Mouse (Mus musculus) megakaryocyte, embryonic 14.5 days (primary cell): ENCODE data around the gene Etnk2. TPM values are rescaled to one million over a fixed set of nuclear protein-coding genes. Genes with fewer than 3 reads are reported as not detected.

Experiments
- H3K27me3 ChIP-seq: replicated peaks from 2 replicates; pipeline ENCODE3; 2012; ENCODE audit warnings: inconsistent platforms
- H3K36me3 ChIP-seq: replicated peaks from 2 replicates; pipeline ENCODE3; 2012; ENCODE audit warnings: low read length, inconsistent platforms, mixed read lengths
- H3K4me1 ChIP-seq: 2 replicates; pipeline ENCODE4 v1.6.1; 2012; ENCODE audit warnings: inconsistent platforms
- H3K4me3 ChIP-seq: replicated peaks from 2 replicates; pipeline ENCODE3; 2012; ENCODE audit warnings: moderate library complexity, mild to moderate bottlenecking, inconsistent platforms
- H3K9me3 ChIP-seq: 2 replicates; pipeline ENCODE4 v1.6.1; 2012; ENCODE audit warnings: inconsistent platforms
- FLI1 ChIP-seq: IDR thresholded peaks from 2 replicates; pipeline ENCODE4 v1.6.1; 2012; ENCODE audit warnings: low read length, inconsistent platforms, mixed read lengths
- GATA1 ChIP-seq: IDR thresholded peaks from 3 replicates; pipeline ENCODE4 v1.6.1; 2012; ENCODE audit warnings: mixed read lengths, low read length, inconsistent platforms, borderline replicate concordance
- polyA plus RNA-seq: library from polyadenylated mRNA; stranded (reverse); fragments of >175 nt; gene quantifications from 2 replicates; pipeline ENCODE4 v1.2.3, GENCODE M21; 2012; ENCODE audit warnings: low replicate concordance; ENCODE audit not compliant: insufficient read depth

Gene Etnk2
- polyA plus RNA-seq, 1 experiment: 0.11 TPM

- no peak for TF ChIP-seq GATA1
- no peak for TF ChIP-seq FLI1
- Histone ChIP-seq H3K27me3 (peaks cover 25% of the 10 kb centered on the region), H3K9me3 (peaks cover 6% of the 10 kb centered on the region), H3K4me3 (no peak overlapping the region), H3K36me3 (no peaks in the 10 kb centered on the region), H3K4me1 (peaks cover 3% of the 10 kb centered on the region; the same call in 1 of the 2 replicates)
These were observed 31.3 kb downstream of the Etnk2 start for GRCm38 (mm10) chr1:133394702-133395101.

DNA sequence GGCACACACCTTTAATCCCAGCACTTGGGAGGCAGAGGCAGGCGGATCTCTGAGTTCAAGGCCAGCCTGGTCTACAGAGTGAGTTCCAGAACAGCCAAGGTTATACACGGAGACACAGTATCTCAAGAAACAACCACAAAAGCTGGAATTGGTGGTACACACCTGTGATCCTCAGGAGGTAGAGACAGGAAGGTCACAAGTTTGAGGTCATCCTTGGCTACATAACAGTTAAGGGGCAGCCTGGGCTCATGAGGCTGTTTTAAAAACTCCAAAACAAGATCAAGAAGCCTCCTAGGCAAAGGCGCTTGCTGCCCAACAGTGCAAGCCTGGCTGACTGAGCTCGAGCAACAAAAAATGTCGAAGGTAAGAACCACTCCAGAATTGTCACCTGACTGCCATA is 33.3 kb downstream of the Etnk2 start:
- H3K27me3 ChIP-seq: peaks cover 39% of the 10 kb centered on the region

DNA sequence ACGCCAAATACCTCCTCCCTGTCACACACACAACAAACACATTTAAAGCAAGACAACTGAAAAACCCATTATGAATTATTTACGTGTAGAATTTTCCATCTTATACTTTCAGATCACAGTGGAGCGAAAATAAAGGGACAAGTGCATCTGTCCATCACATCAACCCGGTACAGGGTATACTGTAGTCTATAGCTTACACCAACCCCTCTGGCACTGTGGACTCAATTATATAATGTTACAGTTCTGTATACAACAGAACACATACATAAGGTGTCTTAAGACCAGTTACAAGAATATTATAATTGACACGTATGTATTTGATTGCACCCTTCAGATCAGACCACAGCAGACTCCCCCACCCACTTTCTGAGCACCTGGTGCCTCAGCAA is 33.7 kb downstream of the Etnk2 start:
- Histone ChIP-seq H3K4me1 (peaks cover 18% of the 10 kb centered on the region), H3K27me3 (peaks cover 41% of the 10 kb centered on the region), H3K4me3 (no peak overlapping the region), H3K9me3 (no peaks in the 10 kb centered on the region), H3K36me3 (no peaks in the 10 kb centered on the region)
- TF ChIP-seq GATA1: no peak
- TF ChIP-seq FLI1: no peak

More for the DNA sequence above, 33.3 kb downstream of the Etnk2 start:
- H3K4me1 ChIP-seq: peaks cover 18% of the 10 kb centered on the region
- no peak overlapping the region for H3K4me3 ChIP-seq
- TF ChIP-seq GATA1 (no peak), FLI1 (no peak)
- no peaks in the 10 kb centered on the region for H3K9me3 ChIP-seq
- H3K36me3 ChIP-seq: no peaks in the 10 kb centered on the region

GRCm38 (mm10) chr1:133397483-133398237 is 34.3 kb downstream of the Etnk2 start:
- H3K27me3 ChIP-seq: peaks cover 39% of the 10 kb centered on the region
- no peak overlapping the region for H3K4me3 ChIP-seq
- TF ChIP-seq GATA1 (no peak), FLI1 (no peak)
- no peaks in the 10 kb centered on the region for H3K36me3 ChIP-seq
- peaks cover 18% of the 10 kb centered on the region for H3K4me1 ChIP-seq
- no peaks in the 10 kb centered on the region for H3K9me3 ChIP-seq

DNA sequence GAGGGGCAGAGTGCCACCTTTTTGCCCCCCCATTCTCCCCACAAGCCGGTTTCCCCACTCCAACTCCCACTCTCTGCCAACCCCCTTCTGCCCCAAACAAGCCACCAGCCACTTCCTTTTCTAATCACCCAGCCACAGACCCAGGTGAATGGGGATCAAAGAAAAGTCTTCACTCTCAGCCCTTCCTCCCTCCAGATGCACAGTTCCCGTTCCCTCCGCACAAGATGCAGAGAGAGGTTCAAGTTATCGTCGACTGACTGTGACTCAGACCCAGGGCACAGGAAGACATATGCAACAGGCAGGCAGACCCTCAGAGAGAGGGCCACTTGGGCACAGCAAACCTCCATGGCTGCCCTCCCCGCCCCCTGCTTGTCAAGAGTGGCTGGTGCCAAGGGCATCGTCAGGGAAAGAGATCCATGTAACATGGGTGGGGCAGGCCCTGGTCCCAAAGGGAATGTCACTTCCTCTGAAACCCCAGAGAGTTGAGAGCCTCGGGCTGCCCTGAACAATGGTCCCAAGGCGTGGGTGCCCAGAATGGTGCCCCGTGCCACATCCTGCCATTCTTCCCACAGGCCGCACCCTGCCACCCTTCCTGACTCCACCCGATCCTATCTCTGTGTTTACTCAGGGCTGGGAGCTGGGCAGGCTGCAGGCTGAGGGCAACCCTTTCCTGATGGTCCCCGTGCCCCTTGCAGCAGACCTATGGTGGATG is 36.8 kb downstream of the Etnk2 start:
- Histone ChIP-seq H3K36me3 (no peaks in the 10 kb centered on the region), H3K4me1 (peaks cover 18% of the 10 kb centered on the region), H3K27me3 (peaks cover 39% of the 10 kb centered on the region), H3K4me3 (no peak overlapping the region), H3K9me3 (no peaks in the 10 kb centered on the region)
- no peak for TF ChIP-seq GATA1
- no peak for TF ChIP-seq FLI1

- Histone ChIP-seq H3K9me3 (no peaks in the 10 kb centered on the region), H3K36me3 (no peaks in the 10 kb centered on the region), H3K4me1 (peaks cover 18% of the 10 kb centered on the region), H3K27me3 (peaks cover 36% of the 10 kb centered on the region), H3K4me3 (no peak overlapping the region)
- TF ChIP-seq FLI1: no peak
- no peak for TF ChIP-seq GATA1
These were observed 40.6 kb downstream of the Etnk2 start for GRCm38 (mm10) chr1:133404005-133404404.

DNA sequence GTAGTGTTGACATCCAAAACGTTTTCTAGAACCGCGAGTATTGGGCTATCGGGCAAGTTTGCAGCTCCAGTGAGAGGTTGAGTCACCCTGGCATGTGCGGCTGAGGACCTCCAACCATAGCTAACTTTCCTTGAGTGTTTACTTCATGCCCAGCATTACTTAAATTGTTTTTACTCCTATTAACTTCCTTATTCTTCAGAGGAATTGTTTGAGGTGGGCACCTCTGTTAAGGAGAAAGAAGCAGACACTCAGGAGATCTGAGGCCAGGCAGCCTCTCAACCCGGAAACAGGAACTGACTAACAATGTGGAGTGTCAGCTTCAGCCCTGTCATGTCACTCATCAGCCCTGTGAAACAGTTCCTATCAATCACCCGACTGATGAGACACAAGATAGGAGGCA is 43.2 kb downstream of the Etnk2 start:
- no peaks in the 10 kb centered on the region for H3K36me3 ChIP-seq
- H3K27me3 ChIP-seq: peaks cover 30% of the 10 kb centered on the region
- H3K4me3 ChIP-seq: no peak overlapping the region
- H3K4me1 ChIP-seq: no peaks in the 10 kb centered on the region
- no peaks in the 10 kb centered on the region for H3K9me3 ChIP-seq
- TF ChIP-seq GATA1 (no peak), FLI1 (no peak)

DNA sequence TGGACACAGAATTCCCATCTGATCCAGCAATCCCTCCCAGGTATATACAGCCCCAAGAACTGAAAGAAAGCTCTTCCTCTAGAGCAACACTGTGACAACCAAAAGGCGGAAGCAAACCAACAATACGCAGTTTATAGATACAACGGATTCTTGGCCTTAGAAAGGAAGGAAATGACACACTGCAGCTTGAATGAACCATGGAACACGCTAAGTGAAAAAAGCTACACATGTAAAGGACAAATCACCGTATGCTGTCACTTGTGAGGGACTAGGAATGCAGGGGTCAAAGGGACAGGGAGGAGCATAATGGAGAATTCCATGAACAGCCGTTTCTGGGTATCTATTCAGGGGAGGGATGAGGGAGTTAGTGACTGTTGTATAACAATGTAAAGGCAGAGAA is 44.1 kb downstream of the Etnk2 start:
- no peak for TF ChIP-seq FLI1
- no peak for TF ChIP-seq GATA1
- no peaks in the 10 kb centered on the region for H3K9me3 ChIP-seq
- H3K4me1 ChIP-seq: no peaks in the 10 kb centered on the region
- H3K27me3 ChIP-seq: peaks cover 36% of the 10 kb centered on the region
- no peak overlapping the region for H3K4me3 ChIP-seq
- H3K36me3 ChIP-seq: no peaks in the 10 kb centered on the region

- Histone ChIP-seq H3K27me3 (peaks cover 44% of the 10 kb centered on the region), H3K4me1 (peaks cover 7% of the 10 kb centered on the region), H3K9me3 (no peaks in the 10 kb centered on the region), H3K36me3 (no peaks in the 10 kb centered on the region), H3K4me3 (no peak overlapping the region)
- TF ChIP-seq GATA1 (no peak), FLI1 (no peak)
These were observed 44.9 kb downstream of the Etnk2 start for GRCm38 (mm10) chr1:133408321-133408720.

GRCm38 (mm10) chr1:133408880-133409516 is 45.6 kb downstream of the Etnk2 start:
- H3K36me3 ChIP-seq: no peaks in the 10 kb centered on the region
- TF ChIP-seq GATA1 (no peak), FLI1 (no peak)
- peaks cover 7% of the 10 kb centered on the region for H3K4me1 ChIP-seq
- H3K27me3 ChIP-seq: peaks cover 48% of the 10 kb centered on the region
- no peak overlapping the region for H3K4me3 ChIP-seq
- no peaks in the 10 kb centered on the region for H3K9me3 ChIP-seq
